Mouse (Mus musculus): ENCODE results near the gene Fbxw26. TPM values are rescaled to one million over a fixed set of nuclear protein-coding genes. Genes with fewer than 3 reads are reported as not detected.
"Not testable (repeated sequence)": the region's sequence is repeated elsewhere in the genome, so short reads cannot be mapped to it uniquely, and the experiment has no call there.

Fbxw26 gene
- total RNA-seq (2021), result not detected
- long read RNA-seq, experiment 1, result 0 reads
- long read RNA-seq, experiment 2, result 0 reads

- intact Hi-C loops (cut with DNase I; ENCODE audit: low total_unique reads), result not testable (repeated sequence)
Observed at GRCm38 (mm10) chr9:109745989-109746388, at the start of gene Fbxw26. TSS of gene Fbxw26 (minus strand) at chr9:109746089.

DNA sequence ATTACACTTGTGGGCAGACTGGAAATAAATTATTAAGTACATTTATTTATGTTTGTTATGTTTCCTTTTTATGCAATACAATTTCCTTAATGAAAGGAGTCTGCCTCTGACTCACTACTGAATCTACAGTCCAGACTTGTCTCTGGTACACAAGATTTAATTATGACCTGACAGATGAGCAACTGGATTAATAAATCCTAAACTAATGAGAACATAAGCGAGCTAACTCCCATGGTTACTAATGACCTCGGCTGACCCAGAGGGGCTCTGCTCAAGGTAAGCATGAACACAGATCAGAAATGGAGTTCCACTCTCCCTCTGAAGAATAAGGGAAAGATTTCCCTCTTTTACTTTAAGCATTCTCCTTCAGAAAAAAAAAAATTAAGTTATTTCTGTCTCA is 49.3 kb upstream of the Fbxw26 start:
- intact Hi-C loops (cut with DNase I; ENCODE audit: low total_unique reads), result no loop called here
- DNase-seq, result no peak

More at GRCm38 (mm10) chr9:109745989-109746388, at the start of gene Fbxw26:
- not testable (repeated sequence) for DNase-seq

GRCm38 (mm10) chr9:109790570-109790969 is 44.7 kb upstream of the Fbxw26 start, which contains the start of gene Fbxw27:
TSS of gene Fbxw27 (minus strand) at chr9:109790670.
- intact Hi-C loops (cut with DNase I; ENCODE audit: low total_unique reads), result not testable (repeated sequence)

GRCm38 (mm10) chr9:109766841-109767240 is 21.0 kb upstream of the Fbxw26 start:
- DNase-seq, result not testable (repeated sequence)

More at GRCm38 (mm10) chr9:109790570-109790969, 44.7 kb upstream of the Fbxw26 start, which contains the start of gene Fbxw27:
- not testable (repeated sequence) for DNase-seq

GRCm38 (mm10) chr9:109702600-109702999 is 43.3 kb downstream of the Fbxw26 start, which contains the start of gene Fbxw18:
TSS of gene Fbxw18 (minus strand) at chr9:109702700.
- intact Hi-C loops (cut with DNase I; ENCODE audit: low total_unique reads); DNase-seq: not testable (repeated sequence)

More at GRCm38 (mm10) chr9:109766841-109767240, 21.0 kb upstream of the Fbxw26 start:
- intact Hi-C loops (cut with DNase I; ENCODE audit: low total_unique reads), result not testable (repeated sequence)

DNA sequence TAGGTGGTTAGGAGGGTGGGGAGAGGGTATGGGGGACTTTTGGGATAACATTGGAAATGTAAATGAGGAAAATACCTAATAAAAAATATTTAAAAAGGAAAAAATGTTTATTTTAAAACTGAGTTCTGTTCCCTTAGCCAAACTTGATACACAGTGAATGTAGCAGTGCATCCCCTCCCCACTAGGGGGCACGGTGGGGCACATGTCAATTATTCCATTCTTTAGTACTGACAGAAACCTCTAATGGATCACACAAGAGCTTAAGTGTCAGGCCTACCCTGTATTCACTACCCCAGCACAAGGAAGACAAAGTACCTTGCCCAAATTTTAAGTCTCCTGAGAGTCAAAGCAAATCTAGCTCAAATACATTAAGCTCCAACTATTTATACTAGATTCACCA is 60.6 kb downstream of the Fbxw26 start:
- peak; percentile 14 for DNase-seq
- intact Hi-C loops (cut with DNase I; ENCODE audit: low total_unique reads), result no loop called here

Other genes starting within 250 kb of the Fbxw26 start
- not detected for gene Fbxw15, start 177.8 kb downstream of the Fbxw26 start, total RNA-seq (2021)
- gene Fbxw24, start 120.0 kb downstream of the Fbxw26 start, total RNA-seq (2021), result not detected
- gene Fbxw25, start 81.4 kb downstream of the Fbxw26 start, total RNA-seq (2021), result not detected
- gene Fbxw18, start 43.4 kb downstream of the Fbxw26 start, total RNA-seq (2021), result not detected
- not detected for gene Fbxw27, start 44.6 kb upstream of the Fbxw26 start, total RNA-seq (2021)
- not detected for gene Spink8, start 66.2 kb upstream of the Fbxw26 start, total RNA-seq (2021)
- gene Nme6, start 86.7 kb upstream of the Fbxw26 start, total RNA-seq (2021), result 10 to 100 TPM; 18.9 to 20.6 TPM
- not detected for gene Camp, start 103.5 kb upstream of the Fbxw26 start, total RNA-seq (2021)
- 1 to 10 TPM; 3.9 to 4.8 TPM for gene Cdc25a, start 129.5 kb upstream of the Fbxw26 start, total RNA-seq (2021)
- gene Map4, start 185.4 kb upstream of the Fbxw26 start, total RNA-seq (2021), result 100 to 1,000 TPM; 451 to 486 TPM